Mouse (Mus musculus) heart, adult 2 months (tissue): ENCODE data around the gene Slc12a8.

ENCODE experiments used
- CTCF ChIP-seq: fragments of 200-600 bp; IDR thresholded peaks from 2 replicates; pipeline ENCODE4 v1.8.1; 2022; ENCODE audit warnings: antibody characterized with exemption, mild to moderate bottlenecking, moderate library complexity
- POLR2A ChIP-seq: fragments of 200-500 bp; IDR thresholded peaks from 2 replicates; pipeline ENCODE4 v1.6.1; 2011; ENCODE audit warnings: mild to moderate bottlenecking, low read depth, low read length, control low read depth; ENCODE audit not compliant: insufficient read depth

GRCm38 (mm10) chr16:33704289-33704688, 187.2 kb downstream of the Slc12a8 start:
- TF ChIP-seq CTCF, result no peak
- TF ChIP-seq POLR2A, result no peak
